Mouse (Mus musculus) embryo, embryonic 10.5 days (tissue): ENCODE measurements around the gene Gal3st4.
"Not testable (repeated sequence)": the region's sequence is repeated elsewhere in the genome, so short reads cannot be mapped to it uniquely, and the experiment has no call there.

ENCODE experiments used
- DNase-seq: peaks from one replicate; pipeline ENCODE4 v3.0.0-alpha.2; 2015; ENCODE audit warnings: low spot score

Gene Gal3st4

DNA sequence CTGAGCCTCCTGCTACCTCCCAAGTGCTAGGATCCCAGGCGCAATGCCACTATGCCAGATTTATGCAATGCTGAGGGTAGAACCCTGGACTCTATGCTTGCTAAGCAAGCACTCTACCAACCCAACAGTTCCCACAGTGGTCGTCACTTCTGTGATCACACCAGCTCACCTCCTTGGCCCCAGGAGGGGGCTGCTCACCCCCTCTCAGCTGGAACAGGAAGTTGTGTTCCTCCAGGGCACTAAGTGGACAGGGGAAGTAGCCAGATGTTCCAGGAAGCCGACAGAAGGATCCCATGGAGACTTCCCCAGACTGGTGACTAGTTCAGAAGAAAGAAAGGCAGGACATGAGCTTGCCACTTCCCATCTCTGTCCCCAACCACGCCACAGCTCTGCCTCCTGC is 10.6 kb downstream of the Gal3st4 start:
- DNase-seq = no peak

DNA sequence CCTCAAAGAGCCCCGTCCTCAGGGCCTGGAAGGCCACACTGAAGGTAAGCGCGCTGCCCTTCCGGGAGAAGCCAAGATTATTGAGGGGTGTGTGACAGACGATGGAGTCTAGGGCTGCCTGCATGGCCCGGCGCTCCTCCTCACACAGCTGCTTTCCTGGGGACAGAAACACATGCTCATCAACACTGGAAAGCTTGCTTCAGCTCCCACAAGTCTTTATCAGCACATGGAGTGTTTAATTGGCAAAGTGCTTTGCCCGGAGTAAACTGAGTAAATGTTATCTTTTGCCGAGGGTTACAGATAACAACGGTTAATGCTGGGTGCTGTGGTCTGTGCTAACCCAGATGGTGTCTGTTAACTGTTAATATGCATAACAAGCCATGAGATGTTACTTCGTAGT is 11.8 kb downstream of the Gal3st4 start:
- DNase-seq = no peak

DNA sequence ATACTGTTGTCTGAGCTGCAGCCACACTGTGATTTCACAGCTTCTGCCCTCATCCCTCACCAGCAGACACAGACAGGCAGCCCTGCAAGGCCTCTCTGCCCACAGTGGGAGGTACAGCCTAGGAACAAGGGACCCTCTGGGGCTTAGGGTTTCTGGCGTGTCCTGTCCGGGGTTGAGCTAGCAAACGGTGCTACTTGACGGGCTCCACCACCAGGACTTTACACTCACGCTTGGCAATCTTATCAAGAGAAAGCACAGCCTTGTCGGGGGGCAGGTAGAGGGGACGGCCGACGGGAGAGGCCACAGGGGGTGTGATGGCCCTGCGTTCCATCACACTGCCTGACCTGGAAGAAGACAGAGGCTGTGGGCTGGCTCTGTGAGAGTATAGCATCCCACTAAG is 12.6 kb downstream of the Gal3st4 start:
- no peak for DNase-seq

- DNase-seq = no peak
Observed at GRCm38 (mm10) chr5:138258993-138259392, 13.6 kb downstream of the Gal3st4 start.

GRCm38 (mm10) chr5:138258542-138258941 is 14.1 kb downstream of the Gal3st4 start:
- no peak for DNase-seq

DNA sequence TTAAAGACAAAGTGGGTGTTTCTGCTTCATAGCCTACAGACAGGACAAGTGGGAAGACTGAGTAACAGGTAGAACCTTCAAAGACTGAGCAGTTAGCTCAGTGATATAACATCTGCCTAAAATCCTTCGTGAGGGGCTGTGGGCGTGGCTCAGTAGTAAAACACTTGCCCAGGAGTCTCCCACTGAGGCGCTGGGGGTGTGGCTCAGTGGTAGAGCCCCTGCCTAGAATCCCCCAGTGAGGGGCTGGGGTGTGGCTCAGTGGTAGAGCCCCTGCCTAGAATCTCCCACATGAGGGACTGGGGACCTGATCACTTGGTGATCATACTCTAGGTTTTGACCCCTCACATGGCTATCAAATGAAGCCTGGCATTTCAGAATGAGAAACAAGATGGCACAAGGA is 14.6 kb downstream of the Gal3st4 start:
- no peak for DNase-seq

GRCm38 (mm10) chr5:138257585-138257978 is 15.1 kb downstream of the Gal3st4 start:
- DNase-seq = no peak

DNA sequence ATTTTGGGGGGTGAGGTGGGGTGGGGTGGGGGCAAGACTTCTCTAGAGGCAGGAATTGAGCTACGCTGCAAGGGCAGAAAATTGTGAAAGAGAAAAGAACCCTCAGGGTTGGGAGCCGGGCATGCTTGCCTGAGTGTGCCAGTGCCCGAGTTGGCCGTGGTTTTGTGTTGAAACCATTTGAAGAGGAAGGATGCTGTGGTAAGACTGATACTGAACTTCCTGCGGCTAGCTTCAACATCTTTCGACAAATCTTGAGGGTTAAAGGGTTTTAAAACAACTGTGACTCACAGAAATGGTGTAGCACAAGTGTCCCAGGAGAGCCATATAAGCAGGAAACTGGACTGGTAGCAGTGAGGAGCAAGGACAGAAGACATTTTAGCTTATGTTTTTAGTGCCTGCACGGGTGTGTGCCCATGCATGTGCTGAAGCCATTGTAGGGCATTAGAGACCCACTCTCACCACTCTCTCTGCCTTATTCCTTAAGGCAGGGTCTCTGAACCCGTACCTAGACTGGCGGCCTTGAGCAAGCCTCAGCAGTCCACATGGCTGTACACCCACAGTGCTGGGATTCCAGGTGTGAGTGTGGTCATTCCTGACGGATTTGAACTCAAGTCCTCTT is 15.6 kb downstream of the Gal3st4 start:
- DNase-seq = no peak

DNA sequence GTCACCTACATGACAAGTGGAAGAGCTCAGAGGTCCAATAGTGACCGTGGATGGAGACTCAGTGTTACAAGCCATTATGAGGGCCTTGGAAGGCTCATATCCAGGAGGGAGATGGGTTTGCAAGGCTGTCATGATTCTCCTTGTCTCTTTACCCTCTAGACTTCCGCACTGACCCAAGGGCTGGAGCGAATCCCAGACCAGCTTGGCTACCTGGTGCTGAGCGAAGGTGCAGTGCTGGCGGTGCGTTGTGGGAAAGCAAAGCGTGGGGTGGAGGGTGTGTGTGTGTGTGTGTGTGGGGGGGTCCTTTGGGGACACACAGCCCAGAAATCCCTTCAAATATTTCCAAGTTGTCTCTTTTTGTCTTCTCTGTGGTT is 16.6 kb downstream of the Gal3st4 start:
- no peak for DNase-seq

DNA sequence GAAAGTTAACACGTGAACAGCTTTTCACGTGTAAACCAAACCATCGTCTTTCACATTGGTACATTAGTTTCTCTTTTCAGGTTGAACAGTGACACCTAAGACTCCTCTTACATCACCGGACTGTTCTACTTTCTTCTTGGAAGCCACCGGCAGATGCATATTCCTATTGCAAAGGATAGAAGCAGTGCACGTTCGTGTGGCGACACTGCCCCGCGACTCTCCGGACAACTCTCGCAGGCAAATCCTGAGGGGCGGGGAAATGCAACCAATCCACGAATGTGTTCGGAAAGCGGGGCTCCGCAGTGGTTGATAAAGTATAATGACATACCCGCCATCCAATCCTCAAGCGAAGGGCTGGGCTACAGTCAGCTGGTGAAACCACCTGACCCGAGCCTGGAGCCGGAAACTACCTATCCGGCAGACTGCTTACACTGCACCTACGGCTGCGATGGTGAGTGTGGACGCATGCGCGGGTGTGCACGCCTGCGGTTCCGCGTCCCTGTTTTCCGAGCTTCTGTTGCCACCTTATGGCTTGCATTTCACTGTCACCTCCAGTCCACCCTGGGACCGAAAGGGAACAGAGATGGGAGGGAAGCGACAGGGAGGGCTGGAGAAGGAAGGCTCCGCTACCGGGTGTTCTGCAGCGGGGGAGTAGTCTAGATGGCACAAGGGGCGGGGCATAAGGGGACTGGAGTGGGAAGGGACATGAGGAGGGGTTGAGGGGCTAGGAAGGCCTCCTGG is 17.1 kb downstream of the Gal3st4 start, which contains the start of gene Lamtor4:
Gene Lamtor4, plus strand, starts transcription at position 130 of the 741 bp plus-strand sequence.
- DNase-seq = peak; percentile 98

GRCm38 (mm10) chr5:138253061-138253460 is 19.6 kb downstream of the Gal3st4 start:
- no peak for DNase-seq

DNA sequence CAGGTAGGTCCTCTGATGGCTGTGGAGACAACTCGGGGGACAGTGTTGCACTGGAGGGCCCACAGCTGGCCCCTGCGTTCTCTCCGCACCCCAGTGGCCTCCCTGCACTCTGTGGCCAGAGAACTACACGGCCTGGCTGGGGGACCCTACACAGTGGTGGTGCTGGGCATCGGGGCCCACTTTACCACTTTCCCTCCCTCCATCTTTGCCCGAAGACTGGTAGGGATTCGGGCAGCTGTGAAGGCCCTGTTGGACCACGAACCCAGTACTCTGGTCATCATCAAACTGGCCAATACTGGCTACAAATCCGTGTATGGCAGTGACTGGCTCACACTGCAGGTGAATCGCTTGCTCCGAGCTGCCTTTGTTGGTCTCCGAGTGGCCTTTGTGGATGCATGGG is 21.5 kb downstream of the Gal3st4 start:
- no peak for DNase-seq

DNA sequence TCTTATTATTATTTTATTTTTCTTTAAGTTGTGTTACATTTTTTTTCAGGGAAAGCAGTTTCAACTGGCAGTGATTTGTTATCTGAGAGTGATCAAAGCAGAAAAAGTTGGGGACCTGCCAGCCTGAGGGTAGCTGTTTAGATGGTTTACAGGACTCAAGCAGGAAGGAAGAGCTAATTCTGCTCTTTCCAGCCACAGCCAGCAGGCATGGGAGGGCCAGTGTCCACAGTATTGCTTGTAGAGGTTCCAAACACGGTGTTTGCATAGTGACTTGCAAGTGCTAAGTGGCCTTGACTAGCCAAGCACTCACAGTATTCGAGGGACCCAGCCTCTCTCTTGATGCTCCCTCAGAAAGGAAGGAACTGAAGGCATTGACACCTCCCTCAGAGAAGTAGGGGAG is 31.1 kb downstream of the Gal3st4 start:
- no peak for DNase-seq

DNA sequence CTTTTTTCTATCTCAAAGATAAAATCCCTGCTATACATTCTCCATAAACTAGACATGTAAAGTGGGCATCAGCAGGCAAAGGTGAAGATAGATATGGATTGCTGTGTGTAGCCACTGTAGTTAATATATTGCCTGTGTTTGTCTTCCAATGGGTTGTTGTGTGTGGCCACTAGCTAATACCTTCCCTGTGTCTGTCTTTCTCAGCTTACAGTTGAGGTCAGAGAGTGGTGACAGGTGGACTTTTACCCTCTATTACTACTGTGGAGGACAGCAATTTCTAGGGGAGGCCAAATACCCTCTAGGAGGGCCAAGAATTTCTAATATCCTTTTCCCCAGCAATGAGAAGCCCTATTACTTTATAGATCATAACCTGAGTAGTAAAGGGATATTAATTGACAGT is 38.4 kb downstream of the Gal3st4 start:
- DNase-seq = no peak

DNA sequence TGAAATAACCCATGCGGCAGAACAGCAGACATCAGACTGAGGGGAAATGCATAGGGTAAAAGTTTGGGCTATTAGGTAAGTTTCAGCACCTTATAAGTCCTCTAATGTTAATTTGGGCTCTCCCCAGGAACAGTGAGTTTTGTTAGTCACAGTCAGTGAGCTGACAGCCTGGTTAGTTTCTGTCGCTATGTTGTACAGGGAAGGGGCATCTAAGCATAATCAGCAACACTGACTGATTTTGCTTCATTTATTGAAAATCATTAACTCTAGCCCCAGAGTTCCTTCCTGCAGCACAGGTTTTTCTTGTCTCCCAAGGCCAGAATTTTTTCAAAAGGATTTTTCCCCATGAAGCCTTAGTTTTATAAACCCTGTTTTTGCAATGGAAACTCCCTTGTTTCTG is 38.9 kb downstream of the Gal3st4 start:
- DNase-seq = no peak

DNA sequence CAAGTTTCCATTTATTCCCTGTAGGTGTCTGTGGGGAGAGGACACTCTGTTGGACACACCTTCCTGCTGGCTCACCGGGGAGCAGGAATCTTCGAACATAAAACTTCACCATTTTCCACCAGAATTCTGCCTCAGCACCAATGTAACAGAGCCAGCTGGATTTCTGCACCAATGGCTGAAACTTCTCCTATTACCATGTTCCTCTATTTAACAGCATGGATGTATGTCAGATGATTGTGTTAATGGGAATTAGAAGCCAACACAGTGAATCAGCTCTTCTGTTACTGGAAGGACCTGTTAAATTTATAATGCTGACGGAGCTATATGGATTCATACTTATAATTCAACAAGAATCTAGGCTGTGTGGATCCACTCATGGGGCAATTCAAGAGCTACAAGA is 43.1 kb downstream of the Gal3st4 start:
- no peak for DNase-seq

DNA sequence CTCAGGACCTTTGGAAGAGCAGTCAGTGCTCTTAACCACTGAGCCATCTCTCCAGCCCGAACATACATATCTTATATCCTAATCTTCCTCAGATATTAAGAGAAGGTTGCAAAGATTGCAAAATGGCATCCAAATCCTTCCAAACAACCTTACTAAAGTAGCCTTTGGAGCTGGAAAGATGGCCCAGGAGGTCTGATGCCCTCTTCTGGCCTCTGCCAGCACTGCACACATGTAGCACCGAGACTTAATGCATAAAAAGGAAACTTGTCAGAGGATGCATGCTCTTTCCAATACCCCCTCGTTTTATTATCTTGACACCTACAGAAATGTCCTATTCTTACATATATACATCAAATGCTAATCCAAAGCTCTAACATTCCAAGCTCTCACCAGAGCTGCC is 44.6 kb downstream of the Gal3st4 start:
- peak; percentile 23 for DNase-seq

- DNase-seq = no peak
Observed at GRCm38 (mm10) chr5:138227367-138227766, 45.3 kb downstream of the Gal3st4 start.

DNA sequence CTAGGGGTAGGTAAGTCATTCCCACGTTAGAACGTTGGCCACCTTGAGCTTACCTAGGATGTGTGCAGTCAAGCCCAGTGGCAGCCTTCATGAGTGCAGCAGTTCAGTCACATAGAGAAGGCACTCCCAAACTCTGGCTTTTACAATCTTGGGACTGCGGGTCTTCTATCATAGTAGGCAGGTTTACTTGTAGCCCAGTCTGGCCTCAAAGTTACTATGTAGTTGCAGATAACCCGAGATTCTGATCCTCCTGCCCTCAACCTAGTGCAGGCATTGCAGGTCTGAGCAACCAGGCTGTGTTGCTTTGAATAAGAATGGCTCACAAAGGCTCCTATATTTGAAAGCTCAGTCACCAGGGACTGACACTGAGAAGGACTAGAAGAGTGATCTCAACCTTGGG is 46.1 kb downstream of the Gal3st4 start:
- DNase-seq = no peak

- DNase-seq = no peak
Observed at GRCm38 (mm10) chr5:138225700-138226099, 46.9 kb downstream of the Gal3st4 start, which contains the start of gene Nxpe5. Gene Nxpe5, plus strand, starts transcription at chr5:138225898.

DNA sequence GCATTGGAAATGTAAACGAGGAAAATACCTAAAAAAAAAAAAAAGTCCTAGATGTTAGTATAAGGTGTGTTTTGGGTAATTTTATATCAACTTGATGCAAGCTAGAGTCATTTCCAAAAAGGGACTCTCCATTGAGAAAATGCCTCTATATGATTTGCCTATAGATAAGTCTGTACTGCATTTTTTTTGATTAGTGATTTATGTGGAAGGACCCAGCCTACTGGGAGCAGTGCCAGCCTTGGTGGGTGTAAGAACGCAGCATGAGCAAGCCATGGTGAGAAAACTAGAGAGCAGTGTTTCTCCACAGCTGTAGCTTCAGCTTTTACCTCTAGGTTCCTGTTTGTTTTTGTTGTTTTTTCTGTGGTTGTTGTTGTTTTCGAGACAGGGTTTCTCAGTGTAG is 49.4 kb downstream of the Gal3st4 start:
- no peak for DNase-seq

- peak; percentile 80 for DNase-seq
Observed at GRCm38 (mm10) chr5:138222111-138222510, 50.5 kb downstream of the Gal3st4 start.

DNA sequence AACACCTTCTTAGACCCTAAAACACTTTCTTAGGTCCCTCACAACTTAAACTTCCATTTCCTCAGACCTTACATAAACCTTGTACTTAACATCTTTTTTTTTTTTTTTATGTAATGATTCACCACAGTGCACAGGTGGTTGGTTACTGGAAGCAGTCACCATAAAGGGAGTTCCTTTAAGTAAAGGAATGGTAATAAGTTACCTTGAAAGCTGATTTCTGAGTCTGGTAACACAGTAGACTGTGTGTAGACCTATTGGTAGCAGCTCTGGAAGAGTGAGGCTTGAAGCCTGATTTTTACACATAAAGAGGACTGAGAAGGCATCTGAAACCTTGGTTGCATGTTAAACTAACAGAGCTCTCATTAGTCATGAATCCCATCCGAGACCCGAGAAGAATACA is 52.8 kb downstream of the Gal3st4 start:
- no peak for DNase-seq

- not testable (repeated sequence) for DNase-seq
Observed at GRCm38 (mm10) chr5:138216632-138217031, 56.0 kb downstream of the Gal3st4 start.
